Mouse (Mus musculus) right cerebral cortex, postnatal 10 days (tissue): ENCODE results near the gene Dclre1b.
A peak's percentile ranks its signal among the peaks of the same experiment; 100 is the strongest.

ENCODE experiments used
- DNase-seq, 2 experiments: peaks; one replicate each; pipeline ENCODE4 v3.0.0; 2021; ENCODE audit warnings: low spot score in 2 of 2

The Dclre1b gene

DNA sequence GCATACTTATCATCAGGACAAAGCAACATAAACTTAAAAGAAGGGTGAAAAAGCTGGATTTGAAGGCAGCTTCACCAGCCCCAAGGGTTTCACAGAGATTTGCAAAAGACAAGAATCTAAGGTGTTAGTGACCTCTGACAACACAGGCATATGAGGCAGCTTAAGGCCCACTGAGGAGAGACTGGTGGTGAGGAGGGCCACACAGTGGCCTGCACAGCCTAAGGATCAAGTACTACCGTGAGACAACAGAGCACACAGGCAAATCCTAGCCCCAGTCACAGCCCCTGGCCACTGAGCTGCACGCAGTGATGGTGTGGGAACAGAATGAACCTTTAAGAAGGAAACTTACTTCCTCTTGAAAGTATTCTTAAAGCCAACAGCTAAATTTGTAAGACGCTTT, 35.7 kb downstream of the Dclre1b start:
- no peak for DNase-seq

DNA sequence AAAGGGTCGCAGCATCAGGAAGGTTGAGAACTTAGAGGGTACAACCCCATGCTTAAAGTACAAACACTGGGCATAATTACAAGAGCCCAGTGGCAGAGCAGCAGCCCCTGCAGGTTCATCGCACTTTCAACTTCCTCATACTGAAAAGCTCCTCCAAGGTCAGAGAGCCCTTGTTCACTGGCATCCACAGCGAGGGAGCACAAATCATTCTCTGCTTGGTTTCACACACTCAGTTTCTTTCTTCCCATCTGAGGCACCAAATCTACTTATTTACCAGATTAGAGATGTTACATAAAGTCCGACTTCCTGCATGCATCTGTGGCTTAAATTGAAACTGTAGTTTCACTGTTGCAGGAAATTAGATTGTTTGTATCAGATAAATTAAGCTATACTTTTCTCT, 36.4 kb downstream of the Dclre1b start:
- no peak for DNase-seq

DNA sequence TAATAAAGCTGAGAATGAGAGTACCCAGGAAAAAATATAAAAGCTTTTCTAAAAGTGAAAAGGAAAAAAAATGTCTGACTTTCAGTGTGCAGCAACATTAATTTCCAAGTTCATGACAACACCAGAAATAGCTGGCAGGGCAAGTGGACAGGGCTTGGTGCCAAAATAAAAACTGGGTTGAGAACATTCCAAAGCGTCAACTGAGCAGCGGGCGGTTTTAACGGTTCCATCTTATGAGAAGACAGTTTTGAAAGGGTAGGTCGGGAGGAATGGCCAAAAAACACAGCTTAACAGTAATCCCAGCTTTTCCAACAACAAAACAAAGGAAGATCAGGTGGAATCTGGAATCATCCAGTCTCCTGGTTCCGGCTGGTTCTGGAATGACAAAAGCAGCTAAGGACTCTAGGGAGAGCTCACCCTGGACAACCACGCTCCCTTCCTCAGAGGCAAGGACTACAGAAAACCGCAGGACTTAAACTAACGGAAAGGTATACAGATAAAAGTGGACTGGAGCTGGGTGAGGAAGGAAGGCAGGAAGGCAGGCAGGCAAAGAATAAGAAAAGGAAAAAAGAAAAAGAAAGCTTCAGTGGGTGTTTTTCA, 37.6 kb downstream of the Dclre1b start:
- DNase-seq = peak in 1 of 2 experiments; percentile 33

DNA sequence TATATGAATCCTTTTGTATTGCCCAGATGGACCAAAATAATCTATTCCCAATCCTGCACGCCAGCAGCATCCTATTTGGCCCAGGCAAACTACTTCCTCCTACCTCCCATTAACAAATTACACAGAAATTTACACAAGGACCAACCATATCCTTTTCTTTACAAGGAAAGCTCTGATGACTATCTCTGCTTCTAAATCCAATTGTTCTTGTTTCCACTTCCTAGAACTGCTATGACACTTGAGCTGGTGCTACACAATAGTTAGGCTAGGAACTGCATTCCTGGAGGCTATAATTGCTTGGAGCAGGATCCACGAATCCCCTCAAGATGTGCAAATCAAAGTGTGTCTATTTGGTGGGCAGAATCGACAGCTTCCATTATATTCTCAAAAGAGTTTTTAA, 42.5 kb downstream of the Dclre1b start:
- no peak for DNase-seq

DNA sequence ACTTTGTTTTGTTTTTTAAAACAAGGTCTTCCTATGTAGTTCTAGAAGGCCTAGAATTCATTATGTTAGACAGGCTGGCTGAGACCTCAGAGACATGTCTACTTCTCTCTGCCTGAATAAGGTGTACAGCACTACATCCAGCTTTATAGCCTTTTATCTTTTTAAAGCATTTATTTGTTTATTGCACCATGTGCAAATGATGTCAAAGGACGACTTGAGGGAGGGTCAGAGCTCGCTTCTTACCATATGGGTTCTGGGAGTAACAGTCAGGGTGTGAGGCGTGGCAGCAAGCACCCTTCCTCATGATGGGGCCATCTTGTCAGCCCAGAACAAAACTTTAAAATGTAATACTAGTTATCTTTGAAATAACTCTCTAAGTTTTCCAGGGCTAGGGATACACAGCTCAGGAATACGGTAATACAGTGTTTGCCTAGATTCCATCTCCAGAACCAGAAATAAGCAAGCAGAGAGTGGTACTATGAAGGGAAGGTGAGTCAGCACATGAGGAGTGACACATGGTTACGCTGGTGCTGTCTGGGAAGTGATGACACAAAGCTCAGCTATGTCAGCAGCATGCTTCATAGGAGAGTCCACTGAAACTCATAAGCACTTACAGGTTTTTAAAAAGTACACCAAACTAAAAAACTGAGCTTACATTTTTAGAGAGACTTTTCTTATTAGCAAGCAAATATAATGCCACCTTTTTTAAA, 49.8 kb downstream of the Dclre1b start:
- DNase-seq = no peak

DNA sequence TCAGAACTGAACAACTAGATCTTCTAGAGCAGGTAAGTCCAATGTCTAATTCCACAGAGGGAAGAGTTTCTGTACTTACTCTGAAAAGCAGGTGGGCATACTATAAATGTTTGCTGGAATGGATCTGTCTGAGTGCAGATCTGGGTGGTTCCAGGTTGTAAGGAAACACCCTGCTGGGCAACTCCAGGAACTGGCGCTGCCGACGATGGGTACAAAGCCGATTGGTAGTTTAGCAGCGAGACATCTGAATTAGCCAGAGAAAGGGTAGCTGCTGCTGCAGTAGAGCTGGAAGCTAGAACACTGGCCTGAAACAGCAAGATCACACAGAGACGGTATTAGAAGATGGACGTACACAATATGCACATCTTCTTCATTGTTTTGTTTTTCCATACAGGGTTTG, 50.8 kb downstream of the Dclre1b start:
- no peak for DNase-seq

DNA sequence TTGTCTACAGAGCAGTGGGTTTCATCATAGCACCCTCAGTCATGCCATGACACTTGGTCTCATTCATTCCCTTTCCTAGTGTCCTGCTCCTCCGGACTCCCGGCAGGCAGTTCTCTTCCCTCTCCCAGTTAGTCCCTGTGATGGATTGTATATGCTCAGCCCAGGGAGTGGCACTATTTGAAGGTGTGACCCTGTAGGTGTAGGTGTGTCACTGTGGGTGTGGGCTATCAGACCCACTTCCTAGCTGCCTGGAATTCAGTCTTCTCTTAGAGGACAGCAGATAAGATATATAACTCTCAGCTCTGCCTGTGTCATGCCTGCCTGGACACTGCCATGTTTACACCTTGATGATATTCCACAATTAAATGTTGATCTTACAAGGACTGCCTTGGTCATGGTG, 52.3 kb downstream of the Dclre1b start:
- no peak for DNase-seq

DNA sequence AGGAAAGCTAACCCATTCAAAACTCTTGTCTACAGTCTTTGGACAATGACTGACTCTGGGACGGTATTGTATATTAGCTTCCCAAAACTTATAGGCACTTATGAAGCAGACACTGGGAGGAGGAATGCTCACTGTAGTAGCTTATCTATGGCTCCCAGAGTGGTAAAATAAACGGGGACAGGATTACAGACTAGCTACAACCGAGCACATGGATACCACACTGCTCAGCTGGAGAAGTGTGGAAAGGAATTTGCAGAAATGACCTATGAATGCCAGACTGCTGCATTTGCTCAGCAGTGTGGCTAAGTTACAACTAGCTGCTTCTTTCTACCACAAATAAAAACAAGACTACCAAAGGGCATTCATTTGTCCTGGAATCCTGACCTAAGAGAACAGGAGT, 53.9 kb downstream of the Dclre1b start:
- DNase-seq = no peak

DNA sequence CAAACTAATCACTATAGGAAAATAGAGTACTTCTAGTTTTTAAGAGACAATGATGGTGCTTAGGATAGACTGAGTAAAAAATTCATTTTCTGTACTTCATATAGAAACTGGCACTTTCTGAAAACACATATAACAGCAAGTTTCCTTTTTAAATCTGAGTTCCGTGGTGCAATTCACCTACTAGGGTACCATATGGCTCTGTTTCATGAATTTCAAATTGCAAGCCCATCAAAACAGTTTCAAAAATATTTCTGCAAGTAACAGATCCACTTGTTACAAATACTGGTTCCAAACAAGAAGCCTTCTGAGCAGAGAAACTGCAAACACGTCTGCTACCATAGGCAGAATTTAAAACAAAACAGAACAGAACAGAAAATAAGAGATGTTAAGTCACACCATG, 57.7 kb downstream of the Dclre1b start:
- no peak for DNase-seq
